Mouse (Mus musculus): ENCODE results near the gene Hsd3b7.

- TF ChIP-seq CTCF (IDR thresholded peaks at IDR 0.05; ENCODE audit: borderline replicate concordance, control insufficient read depth, extremely low read depth, insufficient read depth, low read length, poor library complexity) (no peak), POLR2A (IDR thresholded peaks at IDR 0.05; ENCODE audit: control insufficient read depth, extremely low read depth, insufficient read depth, low read length, poor library complexity) (no peak)
These were observed 32.6 kb upstream of the Hsd3b7 start for GRCm38 (mm10) chr7:127767671-127768345.
